In genomic region chr4:63388029-63388428, GRCm38 (mm10) we compare ENCODE assay signal across 33 mouse cellular contexts. TPM values are rescaled to one million over a fixed set of nuclear protein-coding genes. Genes with fewer than 3 reads are reported as not detected.
DNase-seq lines count a peak whose midpoint lies in the region; ATAC-seq and TF ChIP-seq lines count a peak whose summit lies in the region.
"Had no signal": no experiment of that assay in that cellular context is flagged by ENCODE, and none has a peak within 500 bp of the region (broad histone marks: within the 10 kb centered on the region; RNA-seq: fewer than 3 reads in every experiment).

No protein-coding gene starts in this region.

- H3K4me3 ChIP-seq in forebrain, embryonic 10.5 days, result no peak overlapping the region
- no peak overlapping the region for H3K4me3 ChIP-seq in forebrain, postnatal 0 days (ENCODE audit: low read depth, low read length)
- H3K4me3 ChIP-seq in midbrain, embryonic 13.5 days (replicated peaks), result no peak overlapping the region
- H3K4me3 ChIP-seq in midbrain, postnatal 0 days (ENCODE audit: low read depth, low read length), result no peak overlapping the region
- H3K4me3 ChIP-seq in forebrain, embryonic 11.5 days (ENCODE audit: low read depth, low read length), result no peak overlapping the region
- H3K4me3 ChIP-seq: heart, adult 2 months; heart, embryonic 13.5 days; hindbrain, embryonic 15.5 days; kidney, embryonic 15.5 days; liver, embryonic 13.5 days; myocyte; neural tube, embryonic 15.5 days had no signal

- TF ChIP-seq CTCF in forebrain, postnatal 0 days (IDR thresholded peaks at IDR 0.05; ENCODE audit: low read depth), result no peak
- no peak for TF ChIP-seq CTCF in midbrain, postnatal 0 days (IDR thresholded peaks at IDR 0.05)

- H3K27me3 ChIP-seq in forebrain, embryonic 10.5 days (ENCODE audit: poor library complexity, severe bottlenecking), result no peaks in the 10 kb centered on the region
- no peaks in the 10 kb centered on the region for H3K27me3 ChIP-seq in forebrain, postnatal 0 days (ENCODE audit: insufficient read depth, low read length)
- H3K27me3 ChIP-seq in midbrain, embryonic 13.5 days, result no peaks in the 10 kb centered on the region
- no peaks in the 10 kb centered on the region for H3K27me3 ChIP-seq in midbrain, postnatal 0 days (ENCODE audit: insufficient read depth, low read length)
- no peaks in the 10 kb centered on the region for H3K27me3 ChIP-seq in forebrain, embryonic 11.5 days (ENCODE audit: control insufficient read depth, insufficient read depth, low read length)
- H3K27me3 ChIP-seq: heart, embryonic 13.5 days; hindbrain, embryonic 15.5 days; kidney, embryonic 15.5 days; liver, embryonic 13.5 days; neural tube, embryonic 15.5 days; Patski had no signal

- H3K4me1 ChIP-seq in forebrain, embryonic 10.5 days, result peaks cover 46% of the 10 kb centered on the region
- peaks cover 10% of the 10 kb centered on the region for H3K4me1 ChIP-seq in forebrain, postnatal 0 days (ENCODE audit: insufficient read depth)
- peaks cover 42% of the 10 kb centered on the region for H3K4me1 ChIP-seq in midbrain, embryonic 13.5 days (replicated peaks)
- H3K4me1 ChIP-seq in midbrain, postnatal 0 days (ENCODE audit: insufficient read depth, low read length), result peaks cover 3% of the 10 kb centered on the region; the same call in 1 of the 2 replicates
- H3K4me1 ChIP-seq in forebrain, embryonic 11.5 days (replicated peaks; ENCODE audit: control insufficient read depth, insufficient read depth, low read length), result peaks cover 18% of the 10 kb centered on the region

- H3K4me2 ChIP-seq in forebrain, postnatal 0 days (ENCODE audit: low read depth), result no peak overlapping the region
- H3K4me2 ChIP-seq in midbrain, embryonic 13.5 days (replicated peaks), result no peak overlapping the region
- no peak overlapping the region for H3K4me2 ChIP-seq in midbrain, postnatal 0 days (ENCODE audit: low read depth, low read length, poor library complexity, severe bottlenecking)
- no peak overlapping the region for H3K4me2 ChIP-seq in forebrain, embryonic 11.5 days (ENCODE audit: low read depth, low read length, severe bottlenecking)
- H3K4me2 ChIP-seq: heart, embryonic 13.5 days; hindbrain, embryonic 15.5 days; kidney, embryonic 15.5 days; liver, embryonic 13.5 days; neural tube, embryonic 15.5 days had no signal

- H3K9ac ChIP-seq in forebrain, postnatal 0 days, result no peak overlapping the region
- no peak overlapping the region for H3K9ac ChIP-seq in midbrain, embryonic 13.5 days (replicated peaks)
- H3K9ac ChIP-seq in midbrain, postnatal 0 days (replicated peaks; ENCODE audit: low read length, poor library complexity, severe bottlenecking), result no peak overlapping the region
- H3K9ac ChIP-seq in forebrain, embryonic 11.5 days (ENCODE audit: low read length), result no peak overlapping the region
- H3K9ac ChIP-seq: heart, embryonic 13.5 days; hindbrain, embryonic 15.5 days; kidney, embryonic 15.5 days; liver, embryonic 13.5 days; neural tube, embryonic 15.5 days had no signal

- DNase-seq in forebrain, embryonic 10.5 days (ENCODE audit: extremely low spot score, low spot score), result no peak
- no peak for DNase-seq in forebrain, postnatal 0 days
- no peak for DNase-seq in midbrain, postnatal 0 days (ENCODE audit: low spot score)
- no peak for DNase-seq in forebrain, embryonic 11.5 days (ENCODE audit: low spot score)
- peak; percentile 56 for DNase-seq in induced T-regulatory cell, adult 2 months (ENCODE audit: low read depth)
- no peak for DNase-seq in neural tube, embryonic 10.5 days (ENCODE audit: extremely low spot score, low spot score)
- DNase-seq: adrenal gland, postnatal 36 days; cerebellum, adult 11-12 months; cerebellum, postnatal 14 days; gastrocnemius, postnatal 36 days; heart, adult 2 months; heart, postnatal 14 days; kidney, adult 11 months; kidney, postnatal 36 days; liver, embryonic 13.5 days; lung, adult 2 months; right cerebral cortex, adult 18-20 months had no signal

- WGBS in forebrain, embryonic 10.5 days, result 86% methylated on average over 6 of the region's 6 CpGs
- 39% methylated on average over 6 of the region's 6 CpGs for WGBS in forebrain, postnatal 0 days
- WGBS in midbrain, embryonic 13.5 days, result 62% methylated on average over 6 of the region's 6 CpGs
- WGBS in midbrain, postnatal 0 days, result 59% methylated on average over 6 of the region's 6 CpGs
- 82% methylated on average over 6 of the region's 6 CpGs for WGBS in forebrain, embryonic 11.5 days

- no peaks in the 10 kb centered on the region for H3K9me3 ChIP-seq in forebrain, embryonic 10.5 days
- H3K9me3 ChIP-seq in forebrain, postnatal 0 days (ENCODE audit: low read length), result no peaks in the 10 kb centered on the region
- no peaks in the 10 kb centered on the region for H3K9me3 ChIP-seq in midbrain, embryonic 13.5 days
- no peaks in the 10 kb centered on the region for H3K9me3 ChIP-seq in midbrain, postnatal 0 days (ENCODE audit: low read length)
- H3K9me3 ChIP-seq in forebrain, embryonic 11.5 days (ENCODE audit: control insufficient read depth, low read length), result no peaks in the 10 kb centered on the region
- H3K9me3 ChIP-seq: heart, embryonic 13.5 days; hindbrain, embryonic 15.5 days; kidney, embryonic 15.5 days; liver, embryonic 13.5 days; neural tube, embryonic 15.5 days had no signal

- no peak for ATAC-seq in forebrain, postnatal 0 days
- ATAC-seq in midbrain, embryonic 13.5 days, result no peak
- ATAC-seq in midbrain, postnatal 0 days (ENCODE audit: low FRiP score), result no peak
- no peak; the same call in 1 of the 2 replicates for ATAC-seq in forebrain, embryonic 11.5 days (replicated peaks; ENCODE audit: low FRiP score)
- no peak for ATAC-seq in megakaryocyte-erythroid progenitor cell, adult 5-6 weeks (replicated peaks; ENCODE audit: low FRiP score, low TSS enrichment, poor library complexity, severe bottlenecking)
- ATAC-seq: Patski had no signal

- H3K27ac ChIP-seq in forebrain, embryonic 10.5 days, result peak overlapping the region; percentile 78; the same call in 1 of the 2 replicates
- H3K27ac ChIP-seq in forebrain, postnatal 0 days (ENCODE audit: low read depth, low read length), result no peak overlapping the region
- H3K27ac ChIP-seq in midbrain, embryonic 13.5 days, result peak overlapping the region; percentile 86
- H3K27ac ChIP-seq in midbrain, postnatal 0 days (ENCODE audit: low read depth, low read length), result no peak overlapping the region
- peak overlapping the region; percentile 60; the same call in 1 of the 2 replicates for H3K27ac ChIP-seq in forebrain, embryonic 11.5 days (ENCODE audit: low read depth, low read length)
- H3K27ac ChIP-seq: heart, adult 2 months; heart, embryonic 13.5 days; hindbrain, embryonic 15.5 days; kidney, embryonic 15.5 days; neural tube, embryonic 15.5 days; stomach, postnatal 0 days had no signal

- H3K36me3 ChIP-seq in forebrain, embryonic 10.5 days (replicated peaks), result peaks cover 47% of the 10 kb centered on the region
- H3K36me3 ChIP-seq in forebrain, postnatal 0 days (ENCODE audit: insufficient read depth), result peaks cover 14% of the 10 kb centered on the region; the same call in 1 of the 2 replicates
- H3K36me3 ChIP-seq in midbrain, embryonic 13.5 days, result peaks cover 31% of the 10 kb centered on the region
- no peaks in the 10 kb centered on the region; the same call in 1 of the 2 replicates for H3K36me3 ChIP-seq in midbrain, postnatal 0 days (ENCODE audit: insufficient read depth, low read length)
- H3K36me3 ChIP-seq in forebrain, embryonic 11.5 days (ENCODE audit: control insufficient read depth, insufficient read depth, low read length), result no peaks in the 10 kb centered on the region; the same call in 1 of the 2 replicates
- H3K36me3 ChIP-seq: G1E; neural tube, embryonic 15.5 days had no signal

RNA-seq across cellular contexts. Expression of gene Akna, which starts 15.1 kb away (rescaled TPM):
- 10.2 and 13.1 TPM in 2 replicates for polyA plus RNA-seq in forebrain, embryonic 10.5 days (2016; fragmentation: Nextera tagmentation; extraction: Ambion mirVana)
- 3.5 and 6.1 TPM in 2 replicates for total RNA-seq in forebrain, postnatal 0 days (2014; rRNA removed)
- 1.2 and 3.8 TPM in 2 replicates for polyA plus RNA-seq in forebrain, postnatal 0 days (2015; fragmentation: Nextera tagmentation; extraction: Ambion mirVana)
- 10.7 and 11.8 TPM in 2 replicates for polyA plus RNA-seq in midbrain, embryonic 13.5 days (2015; fragmentation: Nextera tagmentation; extraction: Ambion mirVana)
- total RNA-seq in midbrain, postnatal 0 days (2014; rRNA removed), result 4.4 and 5.3 TPM in 2 replicates
- polyA plus RNA-seq in midbrain, postnatal 0 days (2015; fragmentation: Nextera tagmentation; extraction: Ambion mirVana), result 1.9 and 2.1 TPM in 2 replicates
- polyA plus RNA-seq in forebrain, embryonic 11.5 days (2014; fragmentation: Nextera tagmentation; extraction: Ambion mirVana), result 18.8 and 21.0 TPM in 2 replicates
- total RNA-seq in megakaryocyte-erythroid progenitor cell, adult 5-6 weeks (2014; fragmentation: Nextera tagmentation), result 29.6 and 30.1 TPM in 2 replicates
- total RNA-seq in megakaryocyte-erythroid progenitor cell, adult 5-6 weeks (2017), result 3.0 and 5.7 TPM in 2 replicates

RNA-seq across cellular contexts. Expression of gene Orm2, which starts 25.8 kb away (rescaled TPM):
- not detected in 2 replicates for polyA plus RNA-seq in forebrain, embryonic 10.5 days (2016; fragmentation: Nextera tagmentation; extraction: Ambion mirVana)
- total RNA-seq in forebrain, postnatal 0 days (2014; rRNA removed), result not detected in 2 replicates
- polyA plus RNA-seq in forebrain, postnatal 0 days (2015; fragmentation: Nextera tagmentation; extraction: Ambion mirVana), result not detected in 2 replicates
- polyA plus RNA-seq in midbrain, embryonic 13.5 days (2015; fragmentation: Nextera tagmentation; extraction: Ambion mirVana), result not detected in 2 replicates
- not detected in 2 replicates for total RNA-seq in midbrain, postnatal 0 days (2014; rRNA removed)
- polyA plus RNA-seq in midbrain, postnatal 0 days (2015; fragmentation: Nextera tagmentation; extraction: Ambion mirVana), result not detected in 2 replicates
- polyA plus RNA-seq in forebrain, embryonic 11.5 days (2014; fragmentation: Nextera tagmentation; extraction: Ambion mirVana), result not detected in 2 replicates
- total RNA-seq in megakaryocyte-erythroid progenitor cell, adult 5-6 weeks (2014; fragmentation: Nextera tagmentation), result not detected in 2 replicates
- not detected in 2 replicates for total RNA-seq in megakaryocyte-erythroid progenitor cell, adult 5-6 weeks (2017)
- total RNA-seq: G1E; heart, adult 2 months; left cerebral cortex, adult 18-20 months; left cerebral cortex, postnatal 36 days; megakaryocyte, adult 5-6 weeks had no signal
- polyA plus RNA-seq: embryonic facial prominence, embryonic 11.5 days; G1E; heart, adult 2 months; heart, embryonic 13.5 days; hindbrain, embryonic 15.5 days; kidney, embryonic 15.5 days; limb, embryonic 14.5 days; liver, embryonic 13.5 days; myocyte; neural tube, embryonic 15.5 days; stomach, postnatal 0 days had no signal

RNA-seq across cellular contexts. Expression of gene Orm3, which starts 32.1 kb away (rescaled TPM):
- not detected in 2 replicates for polyA plus RNA-seq in forebrain, embryonic 10.5 days (2016; fragmentation: Nextera tagmentation; extraction: Ambion mirVana)
- not detected in 2 replicates for total RNA-seq in forebrain, postnatal 0 days (2014; rRNA removed)
- polyA plus RNA-seq in forebrain, postnatal 0 days (2015; fragmentation: Nextera tagmentation; extraction: Ambion mirVana), result not detected in 2 replicates
- not detected in 2 replicates for polyA plus RNA-seq in midbrain, embryonic 13.5 days (2015; fragmentation: Nextera tagmentation; extraction: Ambion mirVana)
- total RNA-seq in midbrain, postnatal 0 days (2014; rRNA removed), result not detected in 2 replicates
- not detected in 2 replicates for polyA plus RNA-seq in midbrain, postnatal 0 days (2015; fragmentation: Nextera tagmentation; extraction: Ambion mirVana)
- polyA plus RNA-seq in forebrain, embryonic 11.5 days (2014; fragmentation: Nextera tagmentation; extraction: Ambion mirVana), result not detected in 2 replicates
- not detected in 2 replicates for total RNA-seq in megakaryocyte-erythroid progenitor cell, adult 5-6 weeks (2014; fragmentation: Nextera tagmentation)
- not detected in 2 replicates for total RNA-seq in megakaryocyte-erythroid progenitor cell, adult 5-6 weeks (2017)
- total RNA-seq: G1E; gastrocnemius, postnatal 36 days; left cerebral cortex, adult 18-20 months; left cerebral cortex, postnatal 36 days; megakaryocyte, adult 5-6 weeks had no signal
- polyA plus RNA-seq: embryonic facial prominence, embryonic 11.5 days; G1E; heart, adult 2 months; heart, embryonic 13.5 days; hindbrain, embryonic 15.5 days; kidney, embryonic 15.5 days; limb, embryonic 14.5 days; liver, embryonic 13.5 days; neural tube, embryonic 15.5 days; stomach, postnatal 0 days; thymus, postnatal 0 days had no signal

RNA-seq across cellular contexts. Expression of gene Orm1, which starts 43.7 kb away (rescaled TPM):
- polyA plus RNA-seq in forebrain, embryonic 10.5 days (2016; fragmentation: Nextera tagmentation; extraction: Ambion mirVana), result not detected in 2 replicates
- not detected in 2 replicates for total RNA-seq in forebrain, postnatal 0 days (2014; rRNA removed)
- not detected in 2 replicates for polyA plus RNA-seq in forebrain, postnatal 0 days (2015; fragmentation: Nextera tagmentation; extraction: Ambion mirVana)
- not detected in 2 replicates for polyA plus RNA-seq in midbrain, embryonic 13.5 days (2015; fragmentation: Nextera tagmentation; extraction: Ambion mirVana)
- total RNA-seq in midbrain, postnatal 0 days (2014; rRNA removed), result not detected in 2 replicates
- not detected in 2 replicates for polyA plus RNA-seq in midbrain, postnatal 0 days (2015; fragmentation: Nextera tagmentation; extraction: Ambion mirVana)
- polyA plus RNA-seq in forebrain, embryonic 11.5 days (2014; fragmentation: Nextera tagmentation; extraction: Ambion mirVana), result not detected in 2 replicates
- not detected in 2 replicates for total RNA-seq in megakaryocyte-erythroid progenitor cell, adult 5-6 weeks (2014; fragmentation: Nextera tagmentation)
- 5.1 TPM in 1 of 2 replicates, not detected in the other for total RNA-seq in megakaryocyte-erythroid progenitor cell, adult 5-6 weeks (2017)
- total RNA-seq: G1E; left cerebral cortex, adult 18-20 months; left cerebral cortex, postnatal 36 days had no signal
- polyA plus RNA-seq: embryonic facial prominence, embryonic 11.5 days; G1E; heart, embryonic 13.5 days; hindbrain, embryonic 15.5 days; kidney, embryonic 15.5 days; liver, embryonic 13.5 days; myocyte; neural tube, embryonic 15.5 days had no signal

Comparison
In these comparisons a context has a peak if more than half of its experiments do, and no peak if none do; other contexts are left out.
1. H3K27ac ChIP-seq: peak in forebrain, embryonic 10.5 days (single experiment), midbrain, embryonic 13.5 days (single experiment) and forebrain, embryonic 11.5 days (single experiment); none in forebrain, postnatal 0 days (single experiment) and midbrain, postnatal 0 days (single experiment).